In the genomic region with DNA sequence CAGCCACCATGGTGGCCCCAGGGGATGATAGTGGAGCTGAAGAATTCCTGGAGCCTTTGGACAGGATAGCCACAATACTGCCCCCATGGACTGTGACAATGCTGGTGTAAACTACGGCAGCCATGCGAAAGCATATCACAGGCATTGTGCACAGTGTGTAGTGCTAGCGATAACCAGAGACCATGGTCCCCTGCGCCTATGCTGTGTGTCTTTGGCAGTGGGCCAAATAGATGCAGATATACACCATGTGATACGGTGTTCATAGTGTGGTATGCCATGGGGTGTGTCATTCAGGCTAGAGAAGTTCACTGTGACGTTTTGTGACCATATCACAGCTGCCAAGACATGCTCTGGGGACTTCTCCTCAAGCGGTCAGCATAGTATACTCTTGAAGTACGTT, we compare ENCODE assay signal across 7 mouse cellular contexts.
A peak's percentile ranks its signal among the peaks of the same experiment; 100 is the strongest.
DNase-seq lines count a peak whose midpoint lies in the region; ATAC-seq and TF ChIP-seq lines count a peak whose summit lies in the region.

No protein-coding gene starts in this region.

- peaks cover 10% of the 10 kb centered on the region for H3K4me1 ChIP-seq in lung, embryonic 14.5 days (ENCODE audit: insufficient read depth)
- H3K4me1 ChIP-seq in forebrain, embryonic 11.5 days (replicated peaks; ENCODE audit: control insufficient read depth, insufficient read depth, low read length) = peaks cover 6% of the 10 kb centered on the region; the same call in 1 of the 2 replicates
- peaks cover 9% of the 10 kb centered on the region for H3K4me1 ChIP-seq in hindbrain, embryonic 16.5 days (ENCODE audit: control insufficient read depth, insufficient read depth, low read depth, low read length)
- peaks cover 10% of the 10 kb centered on the region; the same call in 1 of the 2 replicates for H3K4me1 ChIP-seq in neural tube, embryonic 14.5 days (ENCODE audit: control insufficient read depth, insufficient read depth, low read length)

- no peak overlapping the region; the same call in 1 of the 2 replicates for H3K27ac ChIP-seq in lung, embryonic 14.5 days (ENCODE audit: low read depth)
- H3K27ac ChIP-seq in forebrain, embryonic 11.5 days (ENCODE audit: low read depth, low read length) = no peak overlapping the region
- H3K27ac ChIP-seq in hindbrain, embryonic 16.5 days (ENCODE audit: low read depth, low read length) = no peak overlapping the region
- no peak overlapping the region for H3K27ac ChIP-seq in neural tube, embryonic 14.5 days (ENCODE audit: low read depth, low read length)

- 49% methylated on average over 8 of the region's 8 CpGs for WGBS in lung, embryonic 14.5 days
- WGBS in forebrain, embryonic 11.5 days = 84% methylated on average over 8 of the region's 8 CpGs
- WGBS in hindbrain, embryonic 16.5 days = 56% methylated on average over 8 of the region's 8 CpGs
- 65% methylated on average over 8 of the region's 8 CpGs for WGBS in neural tube, embryonic 14.5 days

- TF ChIP-seq CTCF in lung, embryonic 14.5 days (IDR thresholded peaks at IDR 0.05; ENCODE audit: low read depth) = no peak

- no peaks in the 10 kb centered on the region for H3K36me3 ChIP-seq in lung, embryonic 14.5 days (ENCODE audit: insufficient read depth)
- no peaks in the 10 kb centered on the region for H3K36me3 ChIP-seq in forebrain, embryonic 11.5 days (ENCODE audit: control insufficient read depth, insufficient read depth, low read length)
- no peaks in the 10 kb centered on the region for H3K36me3 ChIP-seq in hindbrain, embryonic 16.5 days (ENCODE audit: control insufficient read depth, insufficient read depth, low read length)
- H3K36me3 ChIP-seq in neural tube, embryonic 14.5 days (ENCODE audit: control insufficient read depth, insufficient read depth, low read length) = no peaks in the 10 kb centered on the region

- peaks cover 8% of the 10 kb centered on the region; the same call in 1 of the 2 replicates for H3K9me3 ChIP-seq in lung, embryonic 14.5 days (ENCODE audit: low read depth, low read length)
- no peaks in the 10 kb centered on the region for H3K9me3 ChIP-seq in forebrain, embryonic 11.5 days (ENCODE audit: control insufficient read depth, low read length)
- H3K9me3 ChIP-seq in hindbrain, embryonic 16.5 days (ENCODE audit: control insufficient read depth, low read length) = no peaks in the 10 kb centered on the region; the same call in 1 of the 2 replicates
- 0 out of 2 replicates have a peak, but pooled peaks cover 3% of the 10 kb centered on the region for H3K9me3 ChIP-seq in neural tube, embryonic 14.5 days (ENCODE audit: control insufficient read depth, low read length)

- H3K4me3 ChIP-seq in lung, embryonic 14.5 days (ENCODE audit: low read depth, low read length) = no peak overlapping the region
- H3K4me3 ChIP-seq in forebrain, embryonic 11.5 days (ENCODE audit: low read depth, low read length) = no peak overlapping the region
- H3K4me3 ChIP-seq in hindbrain, embryonic 16.5 days (ENCODE audit: low read length) = no peak overlapping the region
- no peak overlapping the region for H3K4me3 ChIP-seq in neural tube, embryonic 14.5 days (ENCODE audit: low read depth, low read length)

- DNase-seq in lung, embryonic 14.5 days = peak; percentile 58
- DNase-seq in lung, adult 18-20 months = no peak
- DNase-seq in forebrain, embryonic 11.5 days (ENCODE audit: low spot score) = no peak
- no peak for DNase-seq in cerebellum, adult 11-12 months

- peak; percentile 79 for ATAC-seq in lung, embryonic 14.5 days (ENCODE audit: insufficient read depth)
- ATAC-seq in forebrain, embryonic 11.5 days (replicated peaks; ENCODE audit: low FRiP score) = peak; percentile 57; the same call in 1 of the 2 replicates
- peak; percentile 34; the same call in 1 of the 2 replicates for ATAC-seq in hindbrain, embryonic 16.5 days
- peak; percentile 65 for ATAC-seq in neural tube, embryonic 14.5 days (ENCODE audit: low read depth)
- no peak for ATAC-seq in inflammation-experienced regulatory T-cells, adult 6 months

- H3K4me2 ChIP-seq in lung, embryonic 14.5 days = no peak overlapping the region
- no peak overlapping the region for H3K4me2 ChIP-seq in forebrain, embryonic 11.5 days (ENCODE audit: low read depth, low read length, severe bottlenecking)
- H3K4me2 ChIP-seq in hindbrain, embryonic 16.5 days (ENCODE audit: low read length) = no peak overlapping the region
- H3K4me2 ChIP-seq in neural tube, embryonic 14.5 days (ENCODE audit: low read depth, low read length) = no peak overlapping the region

- H3K27me3 ChIP-seq in lung, embryonic 14.5 days (ENCODE audit: insufficient read depth, low read length) = no peaks in the 10 kb centered on the region
- no peaks in the 10 kb centered on the region for H3K27me3 ChIP-seq in forebrain, embryonic 11.5 days (ENCODE audit: control insufficient read depth, insufficient read depth, low read length)
- no peaks in the 10 kb centered on the region for H3K27me3 ChIP-seq in hindbrain, embryonic 16.5 days (replicated peaks; ENCODE audit: control insufficient read depth, insufficient read depth, low read length)
- no peaks in the 10 kb centered on the region for H3K27me3 ChIP-seq in neural tube, embryonic 14.5 days (ENCODE audit: control insufficient read depth, insufficient read depth, low read length)

- H3K9ac ChIP-seq in lung, embryonic 14.5 days = no peak overlapping the region
- H3K9ac ChIP-seq in forebrain, embryonic 11.5 days (ENCODE audit: low read length) = no peak overlapping the region
- H3K9ac ChIP-seq in hindbrain, embryonic 16.5 days (ENCODE audit: low read depth, low read length) = no peak overlapping the region
- H3K9ac ChIP-seq in neural tube, embryonic 14.5 days (replicated peaks; ENCODE audit: low read depth, low read length) = no peak overlapping the region
